Mouse (Mus musculus) liver, adult 2 months (tissue): ENCODE data around the gene Itgb6. TPM values are rescaled to one million over a fixed set of nuclear protein-coding genes. Genes with fewer than 3 reads are reported as not detected.
A peak's percentile ranks its signal among the peaks of the same experiment; 100 is the strongest.

Source experiments
- DNase-seq: peaks from one replicate; pipeline ENCODE4 v3.0.0-alpha.2; 2011; ENCODE audit warnings: low read depth, low spot score; ENCODE audit errors: extremely low read depth
- H3K27ac ChIP-seq: fragments of 200-500 bp; replicated peaks from 2 replicates; pipeline ENCODE4 v1.5.1; 2012; ENCODE audit warnings: low read depth, mild to moderate bottlenecking, control low read depth, inconsistent platforms, low read length; ENCODE audit not compliant: insufficient read depth
- H3K27me3 ChIP-seq: fragments of 200-500 bp; 2 replicates; pipeline ENCODE4 v1.6.1; 2012; ENCODE audit warnings: mild to moderate bottlenecking, moderate library complexity, low read length, inconsistent platforms; ENCODE audit not compliant: control insufficient read depth, insufficient read depth
- H3K36me3 ChIP-seq: fragments of 200-500 bp; 2 replicates; pipeline ENCODE4 v1.6.1; 2012; ENCODE audit warnings: low read length, inconsistent platforms; ENCODE audit not compliant: control insufficient read depth, insufficient read depth
- H3K4me1 ChIP-seq: fragments of 200-500 bp; 2 replicates; pipeline ENCODE4 v1.6.1; 2011; ENCODE audit warnings: low read length; ENCODE audit not compliant: control insufficient read depth, insufficient read depth
- H3K4me3 ChIP-seq: fragments of 200-500 bp; 2 replicates; pipeline ENCODE4 v1.5.1; 2011; ENCODE audit warnings: low read depth, mild to moderate bottlenecking, control low read depth, low read length, moderate library complexity; ENCODE audit not compliant: insufficient read depth
- H3K79me2 ChIP-seq: fragments of 200-500 bp; 2 replicates; pipeline ENCODE4 v1.6.1; 2012; ENCODE audit warnings: inconsistent platforms, mild to moderate bottlenecking, low read length, moderate library complexity; ENCODE audit not compliant: control insufficient read depth, insufficient read depth
- H3K9ac ChIP-seq: fragments of 200-500 bp; 2 replicates; pipeline ENCODE4 v1.6.1; 2012; ENCODE audit warnings: low read depth, mild to moderate bottlenecking, control low read depth, inconsistent platforms, low read length
- CTCF ChIP-seq: fragments of 200-500 bp; IDR thresholded peaks from 2 replicates; pipeline ENCODE4 v1.5.1; 2011; ENCODE audit warnings: low read depth, low read length, control low read depth
- POLR2A ChIP-seq: fragments of 200-500 bp; IDR thresholded peaks from 2 replicates; pipeline ENCODE4 v1.6.1; 2011; ENCODE audit warnings: low read length, control low read depth; ENCODE audit not compliant: insufficient read depth; ENCODE audit errors: extremely low read depth
- WGBS: fragments of 180-500 bp; shearing (Covaris S2); methylation state at CpG from one replicate; pipeline ENCODE4 v1.1.7; 2018; 5-methylcytosine and 5-hydroxymethylcytosine counted together
- polyA plus RNA-seq: library from polyadenylated mRNA; depleted of rRNA; stranded (reverse); fragments of >200 nt; gene quantifications from 2 replicates; pipeline ENCODE4 v1.2.3, GENCODE M21; 2012; rRNA removed
- total RNA-seq: library from RNA; depleted of rRNA; stranded (reverse); fragments of >200 nt; gene quantifications from 2 replicates; pipeline ENCODE4 v1.2.3, GENCODE M21; 2014; rRNA removed

Itgb6 gene
- total RNA-seq (0.28 TPM in 1 of 2 replicates, not detected in the other), polyA plus RNA-seq (not detected in 2 replicates)

GRCm38 (mm10) chr2:60722514-60722913, at the start of gene Itgb6:
Gene Itgb6, minus strand, starts transcription at chr2:60722643.
- Histone ChIP-seq H3K36me3 (no peaks in the 10 kb centered on the region), H3K9ac (no peak within 1 kb of the TSS), H3K27me3 (no peaks in the 10 kb centered on the region), H3K27ac (no peak within 1 kb of the TSS), H3K79me2 (no peaks in the 10 kb centered on the region), H3K4me1 (no peaks in the 10 kb centered on the region; the same call in 1 of the 2 replicates), H3K4me3 (no peak within 1 kb of the TSS)
- 90% methylated on average over 14 of the region's 14 CpGs for WGBS
- no peak for TF ChIP-seq CTCF
- no peak for TF ChIP-seq POLR2A
- peak; percentile 30 for DNase-seq

GRCm38 (mm10) chr2:60766420-60766819, 44.0 kb upstream of the Itgb6 start:
- TF ChIP-seq CTCF (no peak), POLR2A (no peak)

GRCm38 (mm10) chr2:60756218-60756617, 33.8 kb upstream of the Itgb6 start:
- peaks cover 45% of the 10 kb centered on the region for H3K36me3 ChIP-seq
- no peak for TF ChIP-seq POLR2A
- TF ChIP-seq CTCF: no peak

More at GRCm38 (mm10) chr2:60766420-60766819, 44.0 kb upstream of the Itgb6 start:
- Histone ChIP-seq H3K9ac (no peak overlapping the region), H3K27ac (no peak overlapping the region), H3K79me2 (no peaks in the 10 kb centered on the region), H3K36me3 (peaks cover 30% of the 10 kb centered on the region), H3K4me3 (no peak overlapping the region), H3K27me3 (no peaks in the 10 kb centered on the region), H3K4me1 (no peaks in the 10 kb centered on the region)
- 90% methylated on average over 8 of the region's 8 CpGs for WGBS
- DNase-seq: no peak

GRCm38 (mm10) chr2:60755101-60755500, 32.7 kb upstream of the Itgb6 start:
- TF ChIP-seq POLR2A: no peak
- TF ChIP-seq CTCF: no peak
- WGBS: 98% methylated on average over 7 of the region's 7 CpGs
- no peak for DNase-seq

More at GRCm38 (mm10) chr2:60756218-60756617, 33.8 kb upstream of the Itgb6 start:
- Histone ChIP-seq H3K4me3 (no peak overlapping the region), H3K27ac (no peak overlapping the region), H3K4me1 (no peaks in the 10 kb centered on the region), H3K9ac (no peak overlapping the region), H3K79me2 (no peaks in the 10 kb centered on the region), H3K27me3 (no peaks in the 10 kb centered on the region)
- no peak for DNase-seq
- WGBS: 91% methylated on average over 9 of the region's 9 CpGs

GRCm38 (mm10) chr2:60751274-60751673, 28.8 kb upstream of the Itgb6 start:
- TF ChIP-seq POLR2A (no peak), CTCF (no peak)
- WGBS: 91% methylated on average over 9 of the region's 9 CpGs
- Histone ChIP-seq H3K79me2 (no peaks in the 10 kb centered on the region), H3K4me3 (no peak overlapping the region), H3K27me3 (no peaks in the 10 kb centered on the region), H3K36me3 (peaks cover 30% of the 10 kb centered on the region), H3K27ac (no peak overlapping the region), H3K4me1 (no peaks in the 10 kb centered on the region), H3K9ac (no peak overlapping the region)
- DNase-seq: no peak

More at GRCm38 (mm10) chr2:60755101-60755500, 32.7 kb upstream of the Itgb6 start:
- no peaks in the 10 kb centered on the region for H3K79me2 ChIP-seq
- H3K9ac ChIP-seq: no peak overlapping the region
- no peaks in the 10 kb centered on the region for H3K27me3 ChIP-seq
- no peaks in the 10 kb centered on the region for H3K4me1 ChIP-seq
- H3K27ac ChIP-seq: no peak overlapping the region
- peaks cover 46% of the 10 kb centered on the region for H3K36me3 ChIP-seq
- no peak overlapping the region for H3K4me3 ChIP-seq

GRCm38 (mm10) chr2:60750591-60750990, 28.1 kb upstream of the Itgb6 start:
- no peak for TF ChIP-seq CTCF
- TF ChIP-seq POLR2A: no peak
- H3K4me3 ChIP-seq: no peak overlapping the region
- no peak for DNase-seq
- H3K4me1 ChIP-seq: no peaks in the 10 kb centered on the region
- H3K79me2 ChIP-seq: no peaks in the 10 kb centered on the region
- 96% methylated on average over 3 of the region's 3 CpGs for WGBS
- no peak overlapping the region for H3K9ac ChIP-seq
- peaks cover 26% of the 10 kb centered on the region for H3K36me3 ChIP-seq
- H3K27me3 ChIP-seq: no peaks in the 10 kb centered on the region
- H3K27ac ChIP-seq: no peak overlapping the region
